Mouse (Mus musculus): ENCODE results near the gene Gprc5d.
A peak's percentile ranks its signal among the peaks of the same experiment; 100 is the strongest.

Gene Gprc5d

DNA sequence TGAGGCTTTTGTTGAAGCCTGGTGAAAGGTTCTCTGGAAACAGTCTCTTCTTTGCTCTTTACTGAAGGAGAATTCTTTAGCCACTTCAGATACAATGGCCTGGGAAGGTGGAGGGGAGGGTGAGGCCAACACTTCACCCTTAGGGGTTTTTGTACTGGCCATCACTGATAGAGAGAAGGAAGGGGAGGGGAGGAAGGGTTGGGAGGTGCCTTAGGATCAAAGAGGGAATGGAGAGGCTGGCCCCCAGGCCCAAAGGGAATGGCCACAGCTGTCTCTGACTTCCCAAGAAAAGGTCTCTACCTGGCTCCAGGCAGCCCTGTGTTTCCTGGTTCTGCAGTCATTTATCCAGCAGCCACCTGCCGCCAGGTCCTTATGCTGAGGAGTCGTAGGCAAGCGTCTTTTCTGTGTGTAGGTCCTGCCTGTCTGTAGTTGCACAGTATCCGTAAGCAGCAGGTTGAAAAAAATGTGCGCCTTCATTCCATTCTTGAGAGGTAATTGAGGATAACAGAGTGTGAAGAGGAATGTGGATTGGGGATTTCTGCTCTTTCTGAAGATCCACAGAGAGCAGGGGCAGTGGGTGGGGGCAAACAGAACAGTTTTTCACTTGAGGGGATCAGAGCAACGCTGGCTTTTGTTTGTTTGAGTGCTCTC is 51.2 kb downstream of the Gprc5d start:
- no peak for DNase-seq

DNA sequence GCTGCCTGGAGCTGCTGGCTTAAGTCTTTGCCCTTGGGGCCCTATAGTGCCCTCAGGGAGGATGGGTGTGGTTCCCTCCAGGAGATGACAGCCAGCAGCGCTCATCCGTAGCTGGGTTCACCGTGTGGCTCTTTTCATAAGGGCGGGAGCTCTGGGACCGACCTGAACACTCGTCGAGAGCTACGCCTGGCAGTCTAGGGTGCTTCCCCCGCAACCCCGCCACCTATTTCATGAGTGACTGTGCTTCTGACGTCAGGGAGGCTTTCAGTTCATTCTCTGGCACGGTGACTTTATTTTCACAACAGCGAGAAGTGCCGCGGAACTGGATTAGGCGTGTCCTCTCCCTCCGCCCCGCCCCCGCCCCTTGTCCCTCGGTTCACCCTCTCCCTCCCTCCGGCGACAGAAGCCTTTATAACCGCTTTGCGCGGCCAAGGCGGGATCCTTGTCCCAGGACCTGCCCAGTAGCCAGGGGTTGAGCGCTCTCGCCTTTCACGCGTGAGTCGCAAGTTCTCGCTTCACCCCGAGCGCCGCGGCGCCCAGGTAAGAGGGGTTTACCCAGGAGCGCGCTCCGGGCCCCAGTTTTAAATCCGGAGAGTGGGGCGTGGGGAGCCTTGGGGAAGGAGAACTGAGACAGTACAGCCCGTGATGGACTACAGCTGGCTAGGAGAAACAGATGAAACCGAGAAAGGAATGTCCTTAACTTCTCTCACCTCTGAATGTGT is 52.7 kb downstream of the Gprc5d start, which contains the start of gene Gprc5a:
TSS of gene Gprc5a (plus strand) at position 416 of the 722 bp plus-strand sequence.
- peak; percentile 79 for DNase-seq

GRCm38 (mm10) chr6:135064621-135065020 is 53.5 kb downstream of the Gprc5d start:
- no peak for DNase-seq

DNA sequence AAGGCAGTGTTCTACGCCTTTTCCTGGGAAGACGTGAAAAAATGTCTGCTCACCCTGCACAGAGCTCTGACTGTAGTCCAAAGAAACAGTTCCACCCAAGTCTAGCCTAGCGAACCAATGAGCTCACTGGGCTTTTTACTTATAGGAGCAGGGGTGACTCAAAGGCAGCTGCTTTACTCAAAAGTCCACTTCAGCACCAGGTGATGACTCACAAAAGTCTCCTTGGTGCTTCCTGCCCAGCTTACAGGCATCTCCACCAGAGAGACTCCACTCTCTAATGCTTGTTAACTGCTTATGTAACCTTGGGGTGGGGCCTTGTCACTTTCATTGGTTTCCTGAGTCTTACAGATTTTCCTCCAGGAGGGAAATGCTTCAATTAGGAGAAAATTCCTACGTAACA is 57.4 kb downstream of the Gprc5d start:
- no peak for DNase-seq
